Mouse (Mus musculus) hindbrain, embryonic 15.5 days (tissue): ENCODE measurements at regions not wholly inside any gene's neighbourhood (a gene's known extent, or its start where the extent isn't known, plus 50 kb on each side); places are given as distances from the start of the nearest gene placed in this dataset.

ENCODE experiments used
- ATAC-seq: fragments of 200-750 bp; cut with Nextera tagmentation; 2 replicates; pipeline ENCODE4 v1.8.0; 2017; ENCODE audit warnings: low read depth, moderate number of reproducible peaks, moderate TSS enrichment; ENCODE audit not compliant: low FRiP score
- H3K27ac ChIP-seq: fragments of 300-500 bp; sonication (generic); replicated peaks from 2 replicates; pipeline ENCODE4 v1.5.1; 2015; ENCODE audit warnings: mild to moderate bottlenecking, inconsistent platforms
- H3K27me3 ChIP-seq: fragments of 300-500 bp; sonication (generic); 2 replicates; pipeline ENCODE4 v1.6.1; 2015; ENCODE audit warnings: control low read depth, inconsistent platforms
- H3K36me3 ChIP-seq: fragments of 300-500 bp; sonication (generic); 2 replicates; pipeline ENCODE4 v1.6.1; 2015; ENCODE audit warnings: control low read depth, inconsistent platforms
- H3K4me1 ChIP-seq: fragments of 300-500 bp; sonication (generic); replicated peaks from 2 replicates; pipeline ENCODE4 v1.6.1; 2015; ENCODE audit warnings: control low read depth, inconsistent platforms
- H3K4me2 ChIP-seq: fragments of 300-500 bp; sonication (generic); 2 replicates; pipeline ENCODE4 v1.6.1; 2015; ENCODE audit warnings: moderate library complexity, mild to moderate bottlenecking, inconsistent platforms
- H3K4me3 ChIP-seq: fragments of 300-500 bp; sonication (generic); 2 replicates; pipeline ENCODE4 v1.5.1; 2015; ENCODE audit warnings: mild to moderate bottlenecking, inconsistent platforms
- H3K9ac ChIP-seq: fragments of 300-500 bp; sonication (generic); 2 replicates; pipeline ENCODE4 v1.6.1; 2015; ENCODE audit warnings: inconsistent platforms
- H3K9me3 ChIP-seq: fragments of 300-500 bp; sonication (generic); 2 replicates; pipeline ENCODE4 v1.6.1; 2016; ENCODE audit warnings: control low read depth, inconsistent platforms
- WGBS: fragments of 180-500 bp; shearing (Covaris S2); methylation state at CpG from one replicate; pipeline ENCODE4 v1.1.7; 2015; 5-methylcytosine and 5-hydroxymethylcytosine counted together

DNA sequence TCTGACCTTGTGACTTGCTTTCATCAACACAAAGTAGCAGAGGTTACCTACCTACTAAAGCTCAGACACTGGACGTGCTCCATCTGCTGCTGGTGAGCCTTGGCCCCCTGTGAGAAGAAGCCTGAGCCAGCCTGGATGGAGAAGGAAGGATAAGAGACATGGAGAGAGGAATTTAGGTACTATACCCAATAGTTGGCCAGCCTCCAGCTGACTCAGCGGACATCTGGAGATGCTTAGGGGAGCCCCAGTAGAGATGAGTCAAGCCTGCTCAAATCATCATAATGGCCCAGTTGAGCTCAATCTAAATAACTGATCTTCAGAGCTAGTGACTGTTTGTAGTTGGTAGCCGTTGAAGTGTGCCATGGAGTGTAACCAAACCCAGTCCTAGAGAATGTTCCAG lies 53.7 kb upstream of the Ripply2 start:
- Histone ChIP-seq H3K27ac (no peak overlapping the region), H3K9ac (no peak overlapping the region), H3K4me3 (no peak overlapping the region), H3K9me3 (no peaks in the 10 kb centered on the region), H3K4me1 (no peaks in the 10 kb centered on the region), H3K36me3 (no peaks in the 10 kb centered on the region), H3K27me3 (no peaks in the 10 kb centered on the region), H3K4me2 (no peak overlapping the region)
- WGBS = 72% methylated on average over 3 of the region's 3 CpGs
- ATAC-seq = no peak

DNA sequence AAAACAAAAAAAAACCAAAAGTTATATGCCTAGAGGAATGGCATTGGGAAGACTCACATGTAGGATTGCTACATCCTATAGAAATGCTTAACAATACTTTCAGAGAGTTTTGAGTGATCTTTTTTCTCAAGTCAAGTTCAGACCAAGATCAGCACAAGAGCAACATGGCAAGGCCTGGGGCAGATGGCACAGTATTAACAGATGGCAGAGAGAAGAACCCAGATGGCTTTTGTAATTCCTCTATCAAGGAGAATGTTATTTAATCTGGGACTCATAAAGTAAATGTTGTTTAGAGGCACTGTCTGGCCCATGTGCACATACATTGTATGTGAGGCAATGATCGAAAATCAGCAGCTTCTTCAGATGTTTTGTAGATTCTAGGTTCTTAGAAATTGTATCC lies 58.3 kb upstream of the Ripply2 start:
- Histone ChIP-seq H3K27ac (no peak overlapping the region), H3K9ac (no peak overlapping the region), H3K27me3 (no peaks in the 10 kb centered on the region), H3K4me3 (no peak overlapping the region), H3K9me3 (no peaks in the 10 kb centered on the region), H3K4me2 (no peak overlapping the region), H3K4me1 (peaks cover 4% of the 10 kb centered on the region; the same call in 1 of the 2 replicates), H3K36me3 (no peaks in the 10 kb centered on the region)
- ATAC-seq = no peak
- WGBS = 77% methylated on average over 1 of the region's 1 CpGs

DNA sequence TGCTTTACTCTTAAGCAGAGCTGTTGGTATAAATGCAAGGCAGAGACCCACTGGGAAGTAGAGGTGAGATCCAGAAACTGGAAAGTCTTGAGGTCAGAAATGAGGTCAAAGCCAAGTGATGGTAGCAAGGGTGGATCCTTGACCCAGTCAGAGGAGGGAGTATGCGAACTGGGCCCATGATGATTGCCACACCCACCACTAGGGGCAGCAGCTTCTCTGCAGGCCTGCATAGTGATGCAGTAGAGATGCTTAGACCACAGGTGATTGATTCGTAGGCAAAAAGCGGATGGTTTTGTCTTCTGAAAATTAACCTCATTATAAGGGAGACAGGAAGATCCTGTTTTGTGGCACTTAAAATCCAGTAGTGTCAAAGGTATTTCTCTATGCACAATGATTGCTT lies 59.6 kb upstream of the Ripply2 start:
- H3K9ac ChIP-seq = no peak overlapping the region
- no peak overlapping the region for H3K4me3 ChIP-seq
- H3K4me2 ChIP-seq = no peak overlapping the region
- H3K27me3 ChIP-seq = no peaks in the 10 kb centered on the region
- no peak overlapping the region for H3K27ac ChIP-seq
- no peaks in the 10 kb centered on the region for H3K36me3 ChIP-seq
- H3K9me3 ChIP-seq = no peaks in the 10 kb centered on the region
- H3K4me1 ChIP-seq = peaks cover 8% of the 10 kb centered on the region; the same call in 1 of the 2 replicates
- ATAC-seq = no peak
- WGBS = 87% methylated on average over 3 of the region's 3 CpGs

DNA sequence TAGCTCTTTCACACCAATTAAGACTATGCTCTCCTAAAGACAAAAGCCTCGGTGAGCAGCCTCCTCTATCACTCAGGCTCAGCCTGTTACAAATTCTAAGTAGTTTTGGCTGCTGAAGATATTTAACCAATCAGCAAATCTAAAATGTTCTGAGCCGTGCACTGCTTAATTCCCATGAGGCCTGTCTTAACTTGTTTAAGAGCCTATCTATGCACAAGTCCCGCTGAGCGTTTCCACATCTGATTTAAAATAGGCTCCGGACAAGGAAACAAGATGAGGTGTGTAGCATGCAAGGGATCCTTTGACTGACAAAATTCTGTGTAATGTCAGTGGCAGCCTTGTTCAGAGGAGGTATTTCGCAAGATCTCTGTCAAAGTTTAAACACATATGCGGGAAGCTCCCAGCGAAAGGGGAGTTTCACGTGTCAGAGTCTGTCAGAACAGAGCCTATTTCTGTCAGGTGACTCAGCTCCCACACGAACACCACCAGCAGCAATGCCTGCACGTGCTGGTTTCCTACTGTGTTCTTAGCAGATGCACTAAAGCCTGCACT lies 63.3 kb upstream of the Ripply2 start:
- ATAC-seq = peak; percentile 34; the same call in 1 of the 2 replicates
- Histone ChIP-seq H3K36me3 (no peaks in the 10 kb centered on the region), H3K27ac (0 out of 2 replicates have a peak overlapping the region, but pooled peaks have one; percentile 2), H3K4me1 (peaks cover 8% of the 10 kb centered on the region; the same call in 1 of the 2 replicates), H3K9me3 (no peaks in the 10 kb centered on the region), H3K27me3 (no peaks in the 10 kb centered on the region), H3K4me3 (no peak overlapping the region), H3K9ac (no peak overlapping the region), H3K4me2 (0 out of 2 replicates have a peak overlapping the region, but pooled peaks have one; percentile 16)
- WGBS = 54% methylated on average over 11 of the region's 11 CpGs

DNA sequence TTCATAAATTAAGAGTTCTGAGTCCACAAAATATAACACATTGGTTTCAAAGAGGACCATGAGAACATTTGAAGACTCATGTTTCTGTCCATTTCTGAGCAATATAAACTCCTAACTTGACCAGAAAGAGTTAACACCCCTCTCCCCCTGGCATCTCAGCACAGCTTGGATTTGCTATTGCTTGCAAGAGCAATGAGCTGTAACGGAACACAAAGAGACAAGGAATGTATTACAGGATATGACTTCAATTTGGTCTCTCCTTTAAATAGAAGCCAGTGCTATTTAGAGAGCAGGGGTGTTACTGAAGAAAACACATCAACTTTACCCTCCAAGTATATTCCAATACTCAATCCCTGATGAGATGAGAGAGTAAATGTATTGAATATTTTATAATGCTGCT lies 65.5 kb upstream of the Ripply2 start:
- no peak overlapping the region for H3K27ac ChIP-seq
- no peak overlapping the region for H3K4me2 ChIP-seq
- no peaks in the 10 kb centered on the region for H3K36me3 ChIP-seq
- WGBS = 0% methylated on average over 1 of the region's 1 CpGs
- no peaks in the 10 kb centered on the region for H3K9me3 ChIP-seq
- no peak overlapping the region for H3K4me3 ChIP-seq
- no peak overlapping the region for H3K9ac ChIP-seq
- ATAC-seq = no peak
- peaks cover 8% of the 10 kb centered on the region; the same call in 1 of the 2 replicates for H3K4me1 ChIP-seq
- H3K27me3 ChIP-seq = no peaks in the 10 kb centered on the region

DNA sequence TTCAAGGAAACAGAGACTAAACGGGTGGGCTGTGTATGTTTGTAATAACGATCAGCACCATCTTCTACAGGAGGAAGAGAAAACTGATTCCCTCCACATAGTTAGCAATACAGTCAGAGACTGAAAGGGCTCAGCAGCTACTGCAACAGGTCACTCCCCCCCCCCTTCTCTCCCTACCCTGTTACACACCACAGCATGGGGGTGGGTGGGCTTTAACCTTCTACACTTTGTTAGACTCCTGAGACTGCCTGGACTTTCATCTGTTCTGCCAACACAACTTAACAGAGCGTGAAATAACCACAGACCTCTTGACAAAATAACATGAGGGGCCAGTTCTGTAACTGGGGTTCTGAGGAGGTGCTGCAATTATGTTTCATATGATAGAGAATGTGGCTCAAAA lies 50.7 kb upstream of the Snap91 start:
- H3K4me1 ChIP-seq = no peaks in the 10 kb centered on the region
- no peak overlapping the region for H3K27ac ChIP-seq
- H3K4me3 ChIP-seq = no peak overlapping the region
- no peaks in the 10 kb centered on the region for H3K27me3 ChIP-seq
- WGBS = 70% methylated on average over 3 of the region's 3 CpGs
- no peaks in the 10 kb centered on the region for H3K9me3 ChIP-seq
- H3K4me2 ChIP-seq = no peak overlapping the region
- no peaks in the 10 kb centered on the region for H3K36me3 ChIP-seq
- H3K9ac ChIP-seq = no peak overlapping the region
- no peak for ATAC-seq
